Mouse (Mus musculus): ENCODE measurements around the gene Antxr1. TPM values are rescaled to one million over a fixed set of nuclear protein-coding genes. Genes with fewer than 3 reads are reported as not detected.

The Antxr1 gene
- polyA plus RNA-seq, 1 experiment, result 35.3 TPM

DNA sequence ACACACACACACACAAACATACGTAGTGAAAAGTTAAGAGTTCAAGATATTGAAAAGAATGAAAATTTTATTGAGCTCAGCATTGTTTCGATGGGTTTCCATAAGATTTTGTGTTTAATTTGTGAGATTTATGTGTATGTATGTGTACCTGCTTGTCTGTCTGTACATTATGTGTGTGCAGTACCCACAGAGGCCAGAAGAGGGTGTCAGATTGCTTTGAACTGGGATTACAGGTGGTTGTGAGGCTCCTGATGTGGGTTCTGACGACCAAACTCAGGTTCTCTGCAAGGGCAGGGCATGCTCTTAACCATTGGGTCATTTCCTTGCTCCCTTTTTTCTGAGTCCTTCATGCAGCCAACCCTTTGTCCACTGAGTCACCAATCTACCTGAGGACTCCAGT lies 124.1 kb downstream of the Antxr1 start:
- no peak overlapping the region for H3K4me3 ChIP-seq (replicated peaks; ENCODE audit: extremely low read depth, low read depth, low read length)
- peaks cover 17% of the 10 kb centered on the region for H3K4me1 ChIP-seq (ENCODE audit: control insufficient read depth, insufficient read depth, low read length)
- TF ChIP-seq CTCF (IDR thresholded peaks at IDR 0.05; ENCODE audit: insufficient read depth, low read length) (no peak), POLR2A (IDR thresholded peaks at IDR 0.05; ENCODE audit: borderline replicate concordance, extremely low read depth, low read depth, low read length) (no peak)
- WGBS, result 91% methylated on average over 3 of the region's 3 CpGs
- no peak for DNase-seq

DNA sequence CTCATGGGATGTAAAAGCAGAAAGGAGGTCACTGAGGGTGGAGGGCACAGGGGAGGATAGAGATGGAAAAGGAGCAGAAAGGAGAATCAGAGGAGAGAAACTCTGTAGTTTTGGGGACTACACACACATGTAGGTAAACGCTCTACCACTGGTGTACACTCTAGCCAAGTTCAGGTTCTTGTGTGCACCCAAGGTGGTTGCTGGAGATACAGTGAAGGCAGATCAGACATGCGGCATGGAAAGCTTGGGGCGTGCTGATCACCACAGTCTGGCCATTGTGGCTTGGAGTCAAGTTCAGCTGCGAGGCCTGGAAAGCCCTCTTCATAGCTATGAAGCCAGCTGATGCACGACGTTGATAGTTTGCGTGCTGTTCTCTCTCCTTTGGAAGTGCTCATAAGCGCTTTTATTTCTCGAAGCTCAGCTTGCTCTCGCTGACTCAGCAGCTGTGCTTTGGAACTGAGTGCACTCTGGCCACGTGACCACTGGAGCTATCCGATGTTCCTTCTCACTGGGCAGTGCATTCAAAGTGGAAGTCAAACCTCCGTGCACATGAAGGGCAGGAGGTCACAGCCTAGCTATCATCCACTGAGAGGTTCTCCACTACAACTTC lies 128.1 kb downstream of the Antxr1 start:
- peak; percentile 38 for DNase-seq
- Histone ChIP-seq H3K4me3 (replicated peaks; ENCODE audit: extremely low read depth, low read depth, low read length) (no peak overlapping the region), H3K4me1 (ENCODE audit: control insufficient read depth, insufficient read depth, low read length) (peaks cover 7% of the 10 kb centered on the region; the same call in 1 of the 2 replicates)
- TF ChIP-seq CTCF (IDR thresholded peaks at IDR 0.05; ENCODE audit: insufficient read depth, low read length) (no peak), POLR2A (IDR thresholded peaks at IDR 0.05; ENCODE audit: borderline replicate concordance, extremely low read depth, low read depth, low read length) (no peak)
- 55% methylated on average over 13 of the region's 13 CpGs for WGBS

DNA sequence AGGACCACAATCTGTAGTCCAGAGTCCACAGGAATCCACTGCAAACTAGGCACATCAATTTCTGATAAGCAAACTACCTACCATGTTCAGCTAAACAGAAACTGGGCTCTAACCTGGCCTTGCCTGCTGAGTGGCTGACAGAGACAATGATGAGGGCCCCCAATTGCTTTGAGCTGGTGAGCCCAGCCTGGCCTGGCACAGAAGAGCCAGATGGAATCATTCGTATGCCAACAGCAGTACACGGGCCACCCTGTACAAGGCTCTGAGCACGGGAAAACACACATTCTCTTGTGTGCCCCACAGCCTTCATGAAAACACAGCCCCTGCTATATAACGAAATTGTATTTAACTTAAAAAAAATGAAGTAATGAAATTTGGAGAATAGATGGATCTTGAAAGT lies 128.8 kb downstream of the Antxr1 start:
- H3K4me1 ChIP-seq (ENCODE audit: control insufficient read depth, insufficient read depth, low read length), result peaks cover 7% of the 10 kb centered on the region; the same call in 1 of the 2 replicates
- 92% methylated on average over 4 of the region's 4 CpGs for WGBS
- TF ChIP-seq CTCF (IDR thresholded peaks at IDR 0.05; ENCODE audit: insufficient read depth, low read length), result no peak
- TF ChIP-seq POLR2A (IDR thresholded peaks at IDR 0.05; ENCODE audit: borderline replicate concordance, extremely low read depth, low read depth, low read length), result no peak
- H3K4me3 ChIP-seq (replicated peaks; ENCODE audit: extremely low read depth, low read depth, low read length), result no peak overlapping the region
- DNase-seq, result no peak

DNA sequence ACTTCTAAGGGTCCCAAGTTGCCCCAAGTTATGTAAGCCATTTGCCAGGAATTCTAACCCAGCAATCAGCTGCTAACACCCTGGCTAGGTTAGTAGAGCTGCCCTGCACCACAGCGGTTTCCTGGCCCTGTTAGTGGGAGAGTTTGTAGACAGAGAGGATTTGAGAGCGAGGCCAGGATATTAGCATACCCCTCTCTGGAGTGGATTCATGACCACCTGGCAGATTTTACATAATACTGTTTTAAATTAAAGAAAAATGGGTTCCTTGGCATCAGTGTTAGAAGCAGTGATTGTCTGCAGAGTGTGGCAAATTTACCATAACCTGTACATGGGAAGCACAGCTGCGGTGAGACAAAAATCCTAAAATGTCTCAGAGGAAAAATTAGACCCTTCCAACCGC lies 132.2 kb downstream of the Antxr1 start:
- WGBS, result 95% methylated on average over 4 of the region's 4 CpGs
- DNase-seq, result no peak
- Histone ChIP-seq H3K4me3 (replicated peaks; ENCODE audit: extremely low read depth, low read depth, low read length) (no peak overlapping the region), H3K4me1 (ENCODE audit: control insufficient read depth, insufficient read depth, low read length) (peaks cover 4% of the 10 kb centered on the region; the same call in 1 of the 2 replicates)
- TF ChIP-seq POLR2A (IDR thresholded peaks at IDR 0.05; ENCODE audit: borderline replicate concordance, extremely low read depth, low read depth, low read length) (no peak), CTCF (IDR thresholded peaks at IDR 0.05; ENCODE audit: insufficient read depth, low read length) (no peak)

DNA sequence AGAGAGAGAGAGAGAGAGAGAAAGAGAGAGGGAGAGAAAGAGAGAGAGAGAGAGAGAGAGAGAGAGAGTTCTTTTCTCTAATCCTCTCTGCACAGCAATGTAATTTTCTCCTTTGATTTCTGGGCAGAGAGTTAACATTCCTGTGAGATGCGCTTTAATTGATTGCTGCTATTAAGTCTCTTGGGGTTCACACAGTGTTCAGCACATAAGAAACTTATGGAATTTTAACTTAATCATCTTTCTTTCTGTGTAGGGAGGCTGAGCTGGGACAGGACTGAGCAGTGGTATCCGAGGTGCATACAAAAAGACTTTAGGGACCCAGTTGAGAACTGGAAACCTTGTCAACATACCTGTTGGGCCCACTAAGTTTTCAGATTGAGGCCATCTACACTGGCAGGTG lies 132.6 kb downstream of the Antxr1 start:
- no peak overlapping the region for H3K4me3 ChIP-seq (replicated peaks; ENCODE audit: extremely low read depth, low read depth, low read length)
- 88% methylated on average over 2 of the region's 2 CpGs for WGBS
- no peak for DNase-seq
- peaks cover 4% of the 10 kb centered on the region; the same call in 1 of the 2 replicates for H3K4me1 ChIP-seq (ENCODE audit: control insufficient read depth, insufficient read depth, low read length)
- TF ChIP-seq POLR2A (IDR thresholded peaks at IDR 0.05; ENCODE audit: borderline replicate concordance, extremely low read depth, low read depth, low read length) (no peak), CTCF (IDR thresholded peaks at IDR 0.05; ENCODE audit: insufficient read depth, low read length) (no peak)

DNA sequence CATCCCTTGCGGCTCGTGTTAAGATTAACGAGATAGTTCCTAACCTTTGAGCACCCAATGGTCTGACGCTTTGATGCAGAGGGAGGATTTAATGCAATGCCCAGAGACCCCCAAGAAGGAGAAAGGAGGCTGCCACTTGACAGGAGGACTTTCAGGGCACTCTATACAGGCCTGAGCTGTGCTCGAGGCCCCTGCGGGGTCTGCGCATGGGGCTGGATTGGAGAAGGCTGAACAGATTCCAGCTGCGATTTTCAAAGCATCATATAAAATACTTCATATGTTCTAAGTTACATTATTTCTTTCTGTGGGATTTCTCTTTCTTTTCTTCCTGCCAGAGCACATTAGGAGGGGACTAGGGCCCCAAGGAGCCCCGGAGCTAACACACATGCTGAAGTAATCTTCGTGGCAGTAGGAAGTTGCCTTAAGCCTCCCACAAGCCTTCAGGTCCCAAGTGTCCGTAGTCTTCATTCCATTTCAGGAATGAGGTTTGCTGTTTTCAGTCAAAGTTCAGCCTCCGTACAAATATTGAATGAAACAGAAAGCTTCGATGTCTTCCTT lies 133.5 kb downstream of the Antxr1 start:
- 90% methylated on average over 13 of the region's 13 CpGs for WGBS
- TF ChIP-seq CTCF (IDR thresholded peaks at IDR 0.05; ENCODE audit: insufficient read depth, low read length) (no peak), POLR2A (IDR thresholded peaks at IDR 0.05; ENCODE audit: borderline replicate concordance, extremely low read depth, low read depth, low read length) (no peak)
- no peak for DNase-seq
- Histone ChIP-seq H3K4me3 (replicated peaks; ENCODE audit: extremely low read depth, low read depth, low read length) (no peak overlapping the region), H3K4me1 (ENCODE audit: control insufficient read depth, insufficient read depth, low read length) (no peaks in the 10 kb centered on the region)

DNA sequence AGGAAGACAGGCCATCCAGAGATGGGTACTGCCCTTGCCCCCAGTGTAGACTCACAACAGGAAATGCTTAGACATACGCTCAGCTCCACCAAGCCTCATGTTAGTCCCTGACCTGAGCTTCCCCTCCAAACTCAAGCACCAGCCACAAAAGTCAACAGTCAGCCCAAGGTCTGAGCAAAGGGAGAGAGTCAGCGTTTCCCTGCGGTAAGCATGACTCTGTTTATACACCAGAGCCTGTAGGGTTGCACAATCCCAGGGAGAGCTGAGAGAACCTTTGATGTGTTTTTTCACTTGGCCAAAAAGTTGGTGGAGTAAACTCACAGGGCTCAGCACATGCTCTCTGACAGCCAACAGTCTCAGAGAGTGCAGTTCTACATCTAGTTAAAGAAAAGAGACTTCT lies 145.9 kb downstream of the Antxr1 start:
- TF ChIP-seq CTCF (IDR thresholded peaks at IDR 0.05; ENCODE audit: insufficient read depth, low read length) (no peak), POLR2A (IDR thresholded peaks at IDR 0.05; ENCODE audit: borderline replicate concordance, extremely low read depth, low read depth, low read length) (no peak)
- Histone ChIP-seq H3K4me1 (ENCODE audit: control insufficient read depth, insufficient read depth, low read length) (peaks cover 9% of the 10 kb centered on the region), H3K4me3 (replicated peaks; ENCODE audit: extremely low read depth, low read depth, low read length) (no peak overlapping the region)
- 22% methylated on average over 3 of the region's 3 CpGs for WGBS
- DNase-seq, result peak; percentile 27

DNA sequence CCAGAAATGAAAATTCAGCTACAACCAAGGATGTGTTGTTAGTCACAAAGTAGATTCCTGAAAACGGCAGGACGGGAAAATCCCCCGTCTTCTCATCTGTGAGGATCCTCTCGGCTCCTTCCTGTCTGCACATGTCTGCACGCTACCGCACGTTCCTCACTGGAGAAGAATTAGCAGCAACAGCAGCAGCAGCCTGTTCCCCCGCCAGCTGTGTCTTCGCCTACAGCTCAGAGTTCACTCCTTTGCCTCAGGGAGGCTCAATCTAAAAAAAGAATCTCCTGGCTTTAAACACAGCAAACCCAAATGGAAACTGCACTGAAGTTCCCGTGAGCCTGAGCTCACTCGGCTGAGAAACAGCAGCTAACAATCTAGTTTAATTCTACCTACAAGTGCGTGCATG lies 148.6 kb downstream of the Antxr1 start:
- Histone ChIP-seq H3K4me1 (ENCODE audit: control insufficient read depth, insufficient read depth, low read length) (peaks cover 9% of the 10 kb centered on the region), H3K4me3 (replicated peaks; ENCODE audit: extremely low read depth, low read depth, low read length) (no peak overlapping the region)
- TF ChIP-seq CTCF (IDR thresholded peaks at IDR 0.05; ENCODE audit: insufficient read depth, low read length) (no peak), POLR2A (IDR thresholded peaks at IDR 0.05; ENCODE audit: borderline replicate concordance, extremely low read depth, low read depth, low read length) (no peak)
- no peak for DNase-seq
- 52% methylated on average over 12 of the region's 12 CpGs for WGBS

DNA sequence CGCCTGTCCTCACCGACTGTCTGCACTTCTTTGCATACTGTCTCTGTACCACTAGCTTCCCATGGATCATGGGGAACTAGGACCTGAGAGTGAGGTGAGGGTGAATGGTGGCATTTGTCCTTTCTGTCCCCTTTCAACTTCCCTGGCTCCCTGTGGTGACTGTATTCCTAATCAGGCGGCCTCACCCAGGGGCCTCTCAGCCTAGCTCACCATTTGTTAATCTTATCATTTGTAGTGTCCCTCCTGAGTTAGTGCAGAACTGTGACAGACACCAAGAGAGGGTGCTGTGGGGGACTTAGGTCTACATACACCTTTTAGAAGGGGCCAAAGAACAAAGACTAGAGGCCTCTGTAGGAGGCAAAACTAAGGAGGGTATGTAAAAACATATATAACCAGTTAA lies 151.2 kb downstream of the Antxr1 start:
- WGBS, result 85% methylated on average over 3 of the region's 3 CpGs
- TF ChIP-seq CTCF (IDR thresholded peaks at IDR 0.05; ENCODE audit: insufficient read depth, low read length), result no peak
- TF ChIP-seq POLR2A (IDR thresholded peaks at IDR 0.05; ENCODE audit: borderline replicate concordance, extremely low read depth, low read depth, low read length), result no peak
- Histone ChIP-seq H3K4me3 (replicated peaks; ENCODE audit: extremely low read depth, low read depth, low read length) (no peak overlapping the region), H3K4me1 (ENCODE audit: control insufficient read depth, insufficient read depth, low read length) (0 out of 2 replicates have a peak, but pooled peaks cover under 1% of the 10 kb centered on the region)
- DNase-seq, result no peak

DNA sequence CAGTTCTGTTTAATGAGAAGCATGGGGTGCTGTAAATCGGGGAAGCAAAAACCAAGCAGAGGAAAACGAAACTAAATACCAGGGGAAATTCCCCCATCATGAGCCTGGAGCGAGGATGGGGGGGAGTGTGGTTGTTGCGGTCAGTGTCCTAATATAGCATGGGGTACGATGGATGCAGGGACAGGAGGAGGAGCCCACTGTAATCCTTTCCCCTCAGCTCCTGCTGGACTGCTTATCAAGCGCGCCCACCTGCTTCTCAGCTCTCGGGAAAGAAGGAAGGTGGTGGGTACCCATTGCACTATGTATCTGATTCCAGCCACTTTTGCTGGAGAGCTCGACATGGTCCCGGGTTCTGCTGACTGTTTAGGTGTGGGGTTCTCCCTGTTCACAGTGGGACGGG lies 151.6 kb downstream of the Antxr1 start:
- no peak for DNase-seq
- Histone ChIP-seq H3K4me3 (replicated peaks; ENCODE audit: extremely low read depth, low read depth, low read length) (no peak overlapping the region), H3K4me1 (ENCODE audit: control insufficient read depth, insufficient read depth, low read length) (no peaks in the 10 kb centered on the region)
- WGBS, result 73% methylated on average over 11 of the region's 11 CpGs
- TF ChIP-seq POLR2A (IDR thresholded peaks at IDR 0.05; ENCODE audit: borderline replicate concordance, extremely low read depth, low read depth, low read length) (no peak), CTCF (IDR thresholded peaks at IDR 0.05; ENCODE audit: insufficient read depth, low read length) (no peak)

Measured in lung, adult 2 months (tissue).